Mouse (Mus musculus) thymus, adult 2 months (tissue): Measurements from ENCODE around the gene Aqp5.

ENCODE experiments used
- CTCF ChIP-seq: fragments of 200-500 bp; IDR thresholded peaks from 2 replicates; pipeline ENCODE4 v1.5.1; 2012; ENCODE audit warnings: mild to moderate bottlenecking, control low read depth, low read length, moderate library complexity, borderline replicate concordance; ENCODE audit not compliant: control insufficient read depth, poor library complexity, insufficient read depth; ENCODE audit errors: extremely low read depth
- POLR2A ChIP-seq: fragments of 200-500 bp; IDR thresholded peaks from 2 replicates; pipeline ENCODE4 v1.6.1; 2012; ENCODE audit warnings: mild to moderate bottlenecking, low read length, control low read depth, moderate library complexity; ENCODE audit not compliant: control insufficient read depth, poor library complexity, insufficient read depth; ENCODE audit errors: extremely low read depth

GRCm38 (mm10) chr15:99547732-99548131 lies 42.9 kb upstream of the Aqp5 start:
- no peak for TF ChIP-seq CTCF
- no peak for TF ChIP-seq POLR2A
